Mouse (Mus musculus): Measurements from ENCODE around the gene Sypl. TPM values are rescaled to one million over a fixed set of nuclear protein-coding genes. Genes with fewer than 3 reads are reported as not detected.

The Sypl gene
- total RNA-seq, 2 experiments from 2014 or later = 44.9 to 45.8 TPM

DNA sequence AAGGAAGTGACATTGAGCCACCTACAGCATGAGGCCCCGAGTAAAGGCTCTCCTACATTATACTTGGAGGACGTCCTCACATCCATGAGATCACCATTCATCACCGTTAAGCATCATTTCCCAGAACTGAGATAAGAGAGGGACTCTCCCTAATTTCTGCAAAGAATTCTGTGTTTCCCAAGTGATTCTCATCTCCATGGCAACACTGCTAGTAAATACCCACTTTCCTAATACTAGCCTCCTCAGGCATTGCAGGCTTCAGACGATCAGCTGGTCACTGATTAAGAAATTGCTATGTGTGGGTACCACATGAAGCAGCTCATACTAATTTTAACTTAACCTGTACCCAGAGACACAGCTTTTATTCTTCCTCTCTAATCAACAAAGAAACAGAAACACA is 46.7 kb downstream of the Sypl start:
- no peak for DNase-seq (ENCODE audit: low spot score in 2 of 2)

- no peak for DNase-seq (ENCODE audit: low spot score in 2 of 2)
Observed at GRCm38 (mm10) chr12:33003339-33003965, 49.8 kb downstream of the Sypl start.

GRCm38 (mm10) chr12:33005858-33006257 is 52.2 kb downstream of the Sypl start:
- no peak for DNase-seq (ENCODE audit: low spot score in 2 of 2)

- DNase-seq (ENCODE audit: low spot score in 2 of 2) = no peak
Observed at GRCm38 (mm10) chr12:33007176-33007575, 53.5 kb downstream of the Sypl start.

- DNase-seq (ENCODE audit: low spot score in 2 of 2) = no peak
Observed at GRCm38 (mm10) chr12:33008305-33009110, 54.8 kb downstream of the Sypl start.

DNA sequence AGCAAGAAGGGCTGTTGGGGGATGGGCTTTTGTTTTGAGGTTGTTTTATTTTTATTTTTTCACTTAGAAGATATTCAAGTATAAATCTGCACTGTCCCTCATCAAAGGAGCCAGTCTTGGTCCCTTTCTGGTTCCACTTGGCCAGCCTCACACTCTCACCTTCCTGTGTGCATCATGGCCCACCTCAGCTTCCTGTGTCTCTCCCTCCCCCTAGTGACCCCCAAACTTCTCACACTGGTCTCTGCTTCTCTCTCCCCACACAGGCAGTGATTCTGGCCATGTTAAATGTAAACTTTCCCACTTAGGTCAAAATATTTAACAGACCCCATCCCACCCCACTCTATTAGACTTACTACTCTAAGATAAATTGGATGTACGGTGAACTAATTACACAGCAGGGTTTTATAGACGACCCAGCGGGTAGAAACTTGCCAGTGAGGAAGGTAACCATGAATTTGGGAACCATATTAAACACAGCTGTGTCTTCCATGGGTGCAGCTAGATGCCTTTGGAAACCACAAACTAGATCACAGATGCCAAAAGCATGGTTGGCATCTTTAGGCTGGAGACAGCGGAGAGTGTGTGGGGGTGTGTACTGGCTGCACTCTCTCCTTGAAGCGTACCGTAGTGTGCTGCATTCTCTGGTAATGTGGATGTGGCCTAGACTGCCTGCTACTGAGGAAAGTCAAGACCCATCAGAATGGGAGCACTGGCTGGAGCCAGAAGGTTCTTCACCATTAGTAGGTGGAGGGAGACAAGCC is 55.7 kb downstream of the Sypl start:
- DNase-seq (ENCODE audit: low spot score in 2 of 2) = no peak

- peak in 1 of 2 experiments; percentile 66 for DNase-seq (ENCODE audit: low spot score in 2 of 2)
Observed at GRCm38 (mm10) chr12:33010026-33010425, 56.3 kb downstream of the Sypl start.

- DNase-seq (ENCODE audit: low spot score in 2 of 2) = no peak
Observed at GRCm38 (mm10) chr12:33014050-33014796, 60.5 kb downstream of the Sypl start.

GRCm38 (mm10) chr12:33015103-33015502 is 61.4 kb downstream of the Sypl start:
- no peak for DNase-seq (ENCODE audit: low spot score in 2 of 2)

DNA sequence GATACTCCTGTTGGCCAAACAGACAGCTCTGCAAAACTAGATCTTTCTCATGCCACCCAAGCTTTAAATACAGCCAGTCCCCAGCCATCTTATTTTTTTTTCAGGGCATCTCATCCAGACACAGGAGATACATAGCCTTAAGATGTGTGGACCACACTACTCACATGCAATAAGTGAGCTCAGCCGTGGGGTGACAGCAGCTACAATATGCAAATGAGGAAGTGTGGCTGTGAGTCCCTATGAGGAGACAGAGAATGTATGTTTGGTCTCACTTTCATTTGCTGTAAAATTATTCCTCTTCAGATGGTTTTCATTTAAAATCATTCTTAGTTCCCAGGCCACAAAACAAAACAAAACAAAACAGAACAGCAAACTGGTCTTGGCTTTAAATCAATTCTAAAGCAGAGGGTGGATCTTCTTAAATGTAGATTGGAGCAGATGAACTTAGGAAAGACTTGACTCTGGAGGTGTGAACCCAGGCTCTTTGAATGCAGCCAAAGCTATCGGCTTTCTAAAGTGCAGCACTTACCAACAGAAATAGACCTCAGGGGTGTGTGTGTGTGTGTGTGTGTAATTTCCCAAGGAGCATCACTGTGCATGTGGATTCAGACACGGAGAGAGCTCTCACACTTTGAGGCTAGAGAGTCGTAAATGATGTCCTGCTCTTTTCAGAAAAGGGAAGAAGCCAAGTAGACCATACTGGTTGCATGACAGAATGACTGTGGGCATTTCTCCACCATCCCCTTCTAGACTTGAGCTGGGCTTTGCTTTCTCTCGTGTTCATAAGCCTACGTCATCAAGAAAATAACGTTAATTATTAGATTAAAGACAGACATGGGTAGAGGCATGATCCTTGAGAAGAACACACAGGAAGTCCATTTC is 63.4 kb downstream of the Sypl start:
- no peak for DNase-seq (ENCODE audit: low spot score in 2 of 2)

DNA sequence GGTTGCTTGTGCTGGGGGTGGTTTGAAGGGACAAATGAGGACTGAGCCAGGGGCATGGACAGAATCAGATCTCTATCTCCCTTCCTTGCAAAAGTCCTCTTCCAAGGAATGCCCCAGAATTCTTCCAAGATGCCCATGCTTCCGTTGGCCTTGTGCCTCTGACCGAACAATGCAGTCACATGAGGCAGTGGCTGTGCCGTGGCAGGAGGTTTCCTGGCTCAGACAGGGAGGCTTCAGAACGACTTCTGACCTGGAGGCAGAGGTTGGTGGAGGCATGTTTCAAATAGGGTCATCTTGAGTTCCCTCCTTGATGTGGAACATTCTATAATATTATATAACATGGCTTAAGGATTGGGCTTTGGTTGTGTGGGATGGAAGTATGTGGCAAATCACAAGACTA is 64.9 kb downstream of the Sypl start:
- DNase-seq (ENCODE audit: low spot score in 2 of 2) = no peak

GRCm38 (mm10) chr12:33020011-33020410 is 66.3 kb downstream of the Sypl start:
- no peak for DNase-seq (ENCODE audit: low spot score in 2 of 2)

DNA sequence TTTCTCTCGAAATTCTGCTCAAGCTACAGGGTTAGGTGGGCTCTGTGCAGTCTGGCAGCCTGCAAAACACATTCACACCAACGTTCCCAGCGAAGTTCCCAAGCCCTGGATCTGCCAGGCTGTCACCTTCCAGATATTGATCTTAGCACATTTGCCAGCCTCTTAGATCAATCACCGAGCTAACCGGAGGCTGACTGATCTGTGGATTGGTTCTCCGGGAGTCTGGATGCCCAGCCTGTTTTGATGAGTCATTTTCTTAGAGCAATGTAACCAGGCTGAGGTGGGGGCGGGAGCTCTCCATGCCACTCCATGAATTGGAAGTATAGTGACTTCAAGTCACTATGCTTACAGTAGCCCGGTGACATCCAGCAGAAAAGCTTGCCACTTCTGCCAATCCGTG is 67.4 kb downstream of the Sypl start:
- no peak for DNase-seq (ENCODE audit: low spot score in 2 of 2)

- DNase-seq (ENCODE audit: low spot score in 2 of 2) = no peak
Observed at GRCm38 (mm10) chr12:33021751-33022150, 68.1 kb downstream of the Sypl start.

DNA sequence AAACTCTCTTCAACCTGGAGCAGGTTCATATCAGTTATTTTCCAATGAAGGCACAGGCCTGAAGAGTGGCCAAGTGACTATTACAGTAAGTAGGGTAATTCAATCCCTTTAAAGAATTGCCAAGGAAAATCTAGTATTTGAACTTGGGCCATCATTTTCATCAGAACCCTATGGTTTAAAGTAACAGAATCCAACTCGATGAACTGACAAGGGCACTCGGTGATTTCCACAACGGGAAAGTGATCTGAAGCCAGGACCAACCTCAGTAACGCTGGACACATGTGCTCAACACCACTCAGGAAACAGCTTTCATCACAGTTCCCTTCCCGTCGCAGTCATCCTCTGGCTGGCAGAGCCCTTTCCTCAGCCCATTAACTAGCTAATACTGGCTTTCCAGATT is 70.8 kb downstream of the Sypl start:
- DNase-seq (ENCODE audit: low spot score in 2 of 2) = no peak

DNA sequence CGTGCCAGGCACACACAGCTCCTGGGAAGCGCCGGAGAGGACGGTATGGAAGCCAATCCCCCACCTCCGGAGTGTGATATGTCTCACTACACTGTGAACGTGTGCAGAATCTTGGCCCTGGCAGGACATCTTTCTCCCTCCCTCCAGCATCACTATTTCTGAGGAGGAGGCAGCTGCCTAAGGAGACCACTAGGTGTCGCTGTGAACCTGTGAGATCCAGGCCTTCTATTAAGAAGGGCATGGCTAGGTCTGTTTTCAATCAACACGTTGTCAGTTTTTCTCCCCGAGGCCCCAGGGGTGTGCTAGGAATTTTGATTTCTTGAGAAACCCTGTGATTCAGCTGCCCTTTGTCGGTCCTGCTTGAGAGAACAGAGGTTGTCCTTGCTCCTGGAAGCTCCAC is 73.4 kb downstream of the Sypl start:
- peak; percentile 69 to 87 for DNase-seq (ENCODE audit: low spot score in 2 of 2)

- DNase-seq (ENCODE audit: low spot score in 2 of 2) = no peak
Observed at GRCm38 (mm10) chr12:33028109-33028691, 74.5 kb downstream of the Sypl start.

DNA sequence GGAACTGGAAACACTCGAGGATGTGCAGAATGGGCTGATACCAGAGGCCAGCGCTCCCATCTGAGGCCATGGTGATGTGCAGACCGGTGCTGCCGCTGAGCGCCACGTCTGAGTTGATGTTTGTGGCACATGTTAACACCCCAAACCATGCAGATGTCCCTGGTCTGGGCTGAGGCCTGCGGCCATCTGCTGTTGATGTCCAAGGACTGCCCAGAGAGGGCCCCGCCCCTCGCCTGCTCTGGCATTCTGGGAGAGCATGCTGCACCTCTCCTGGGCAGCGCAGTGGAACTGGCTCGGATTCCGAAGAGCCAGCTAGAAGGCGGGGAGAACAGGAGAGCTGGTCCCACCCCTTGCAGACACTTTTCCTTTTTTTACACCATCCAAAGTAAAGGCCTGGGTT is 75.0 kb downstream of the Sypl start:
- DNase-seq (ENCODE audit: low spot score in 2 of 2) = no peak
